Mouse (Mus musculus): Measurements from ENCODE around the gene Shc3. TPM values are rescaled to one million over a fixed set of nuclear protein-coding genes. Genes with fewer than 3 reads are reported as not detected.

Shc3 gene
- polyA plus RNA-seq (2015; fragmentation: Nextera tagmentation; extraction: Ambion mirVana) = 3.4 and 4.4 TPM in 2 replicates

- Histone ChIP-seq H3K27ac (replicated peaks) (peak within 1 kb of the TSS; percentile 88), H3K4me1 (replicated peaks) (peaks cover 57% of the 10 kb centered on the region), H3K9me3 (no peaks in the 10 kb centered on the region), H3K9ac (peak within 1 kb of the TSS; percentile 77), H3K4me3 (peak within 1 kb of the TSS; percentile 56), H3K4me2 (peak within 1 kb of the TSS; percentile 96), H3K36me3 (no peaks in the 10 kb centered on the region), H3K27me3 (peaks cover 64% of the 10 kb centered on the region)
- 0% methylated on average over 36 of the region's 36 CpGs for WGBS
- ATAC-seq (ENCODE audit: low read depth) = peak; percentile 93
Observed at GRCm38 (mm10) chr13:51568911-51569684, at the start of gene Shc3. TSS of gene Shc3 (minus strand) at chr13:51569419.

- Histone ChIP-seq H3K9ac (no peak overlapping the region), H3K4me3 (no peak overlapping the region), H3K4me1 (replicated peaks) (peaks cover 17% of the 10 kb centered on the region; the same call in 1 of the 2 replicates), H3K36me3 (no peaks in the 10 kb centered on the region), H3K27me3 (no peaks in the 10 kb centered on the region), H3K27ac (replicated peaks) (no peak overlapping the region), H3K4me2 (no peak overlapping the region; the same call in 1 of the 2 replicates), H3K9me3 (no peaks in the 10 kb centered on the region)
- no peak for ATAC-seq (ENCODE audit: low read depth)
- WGBS = 13% methylated on average over 8 of the region's 9 CpGs
Observed at GRCm38 (mm10) chr13:51618602-51619001, 49.4 kb upstream of the Shc3 start.

- H3K9ac ChIP-seq = no peak overlapping the region
- WGBS = 20% methylated on average over 6 of the region's 6 CpGs
- no peaks in the 10 kb centered on the region for H3K36me3 ChIP-seq
- peak; percentile 68; the same call in 1 of the 2 replicates for ATAC-seq (ENCODE audit: low read depth)
- H3K4me1 ChIP-seq (replicated peaks) = peaks cover 17% of the 10 kb centered on the region; the same call in 1 of the 2 replicates
- no peak overlapping the region for H3K27ac ChIP-seq (replicated peaks)
- H3K4me2 ChIP-seq = no peak overlapping the region
- H3K9me3 ChIP-seq = no peaks in the 10 kb centered on the region
- H3K27me3 ChIP-seq = no peaks in the 10 kb centered on the region
- no peak overlapping the region for H3K4me3 ChIP-seq
Observed at GRCm38 (mm10) chr13:51617861-51618260, 48.6 kb upstream of the Shc3 start.

- no peak for ATAC-seq (ENCODE audit: low read depth)
- peaks cover 17% of the 10 kb centered on the region; the same call in 1 of the 2 replicates for H3K4me1 ChIP-seq (replicated peaks)
- H3K36me3 ChIP-seq = no peaks in the 10 kb centered on the region
- no peak overlapping the region for H3K4me2 ChIP-seq
- no peaks in the 10 kb centered on the region for H3K9me3 ChIP-seq
- no peak overlapping the region for H3K27ac ChIP-seq (replicated peaks)
- H3K27me3 ChIP-seq = no peaks in the 10 kb centered on the region
- H3K9ac ChIP-seq = no peak overlapping the region
- H3K4me3 ChIP-seq = no peak overlapping the region
- whole genome bisulfite sequencing = 76% methylated on average over 1 of the region's 1 CpGs
Observed at GRCm38 (mm10) chr13:51617306-51617705, 48.1 kb upstream of the Shc3 start.

GRCm38 (mm10) chr13:51616417-51617044 is 47.3 kb upstream of the Shc3 start:
- WGBS = 9% methylated on average over 12 of the region's 12 CpGs
- Histone ChIP-seq H3K4me3 (no peak overlapping the region), H3K4me1 (replicated peaks) (peaks cover 17% of the 10 kb centered on the region; the same call in 1 of the 2 replicates), H3K9me3 (no peaks in the 10 kb centered on the region), H3K36me3 (no peaks in the 10 kb centered on the region), H3K9ac (no peak overlapping the region), H3K27me3 (no peaks in the 10 kb centered on the region), H3K4me2 (no peak overlapping the region), H3K27ac (replicated peaks) (no peak overlapping the region)
- peak; percentile 60; the same call in 1 of the 2 replicates for ATAC-seq (ENCODE audit: low read depth)

- H3K27me3 ChIP-seq = no peaks in the 10 kb centered on the region
- no peaks in the 10 kb centered on the region for H3K9me3 ChIP-seq
- H3K9ac ChIP-seq = no peak overlapping the region
- H3K4me3 ChIP-seq = no peak overlapping the region
- ATAC-seq (ENCODE audit: low read depth) = no peak
- 71% methylated on average over 10 of the region's 10 CpGs for WGBS
- H3K36me3 ChIP-seq = no peaks in the 10 kb centered on the region
- H3K27ac ChIP-seq (replicated peaks) = no peak overlapping the region
- H3K4me2 ChIP-seq = no peak overlapping the region
- peaks cover 17% of the 10 kb centered on the region; the same call in 1 of the 2 replicates for H3K4me1 ChIP-seq (replicated peaks)
Observed at GRCm38 (mm10) chr13:51615815-51616214, 46.6 kb upstream of the Shc3 start.

GRCm38 (mm10) chr13:51611500-51611899 is 42.3 kb upstream of the Shc3 start:
- no peak for ATAC-seq (ENCODE audit: low read depth)
- 53% methylated on average over 5 of the region's 5 CpGs for WGBS

GRCm38 (mm10) chr13:51611060-51611459 is 41.8 kb upstream of the Shc3 start:
- Histone ChIP-seq H3K9ac (no peak overlapping the region), H3K36me3 (no peaks in the 10 kb centered on the region), H3K4me2 (no peak overlapping the region), H3K4me3 (no peak overlapping the region), H3K9me3 (no peaks in the 10 kb centered on the region), H3K27ac (replicated peaks) (no peak overlapping the region; the same call in 1 of the 2 replicates), H3K27me3 (no peaks in the 10 kb centered on the region), H3K4me1 (replicated peaks) (0 out of 2 replicates have a peak, but pooled peaks cover 2% of the 10 kb centered on the region)
- WGBS = 51% methylated on average over 9 of the region's 9 CpGs
- no peak for ATAC-seq (ENCODE audit: low read depth)

More at GRCm38 (mm10) chr13:51611500-51611899, 42.3 kb upstream of the Shc3 start:
- Histone ChIP-seq H3K36me3 (no peaks in the 10 kb centered on the region), H3K4me3 (no peak overlapping the region), H3K27me3 (no peaks in the 10 kb centered on the region), H3K27ac (replicated peaks) (no peak overlapping the region), H3K4me2 (no peak overlapping the region), H3K4me1 (replicated peaks) (peaks cover 6% of the 10 kb centered on the region; the same call in 1 of the 2 replicates), H3K9ac (no peak overlapping the region), H3K9me3 (no peaks in the 10 kb centered on the region)

GRCm38 (mm10) chr13:51609231-51609630 is 40.0 kb upstream of the Shc3 start:
- Histone ChIP-seq H3K4me1 (replicated peaks) (no peaks in the 10 kb centered on the region), H3K36me3 (no peaks in the 10 kb centered on the region), H3K4me3 (no peak overlapping the region), H3K4me2 (no peak overlapping the region), H3K9ac (no peak overlapping the region), H3K27me3 (no peaks in the 10 kb centered on the region), H3K27ac (replicated peaks) (no peak overlapping the region), H3K9me3 (no peaks in the 10 kb centered on the region)
- ATAC-seq (ENCODE audit: low read depth) = no peak
- WGBS = 94% methylated on average over 7 of the region's 7 CpGs

- Histone ChIP-seq H3K9me3 (no peaks in the 10 kb centered on the region), H3K27ac (replicated peaks) (0 out of 2 replicates have a peak overlapping the region, but pooled peaks have one; percentile 3), H3K36me3 (no peaks in the 10 kb centered on the region), H3K4me2 (peak overlapping the region; percentile 49), H3K4me3 (peak overlapping the region; percentile 14; the same call in 1 of the 2 replicates), H3K4me1 (replicated peaks) (peaks cover 12% of the 10 kb centered on the region), H3K27me3 (no peaks in the 10 kb centered on the region), H3K9ac (no peak overlapping the region; the same call in 1 of the 2 replicates)
- WGBS = 51% methylated on average over 4 of the region's 4 CpGs
- ATAC-seq (ENCODE audit: low read depth) = peak; percentile 45; the same call in 1 of the 2 replicates
Observed at GRCm38 (mm10) chr13:51603894-51604244, 34.6 kb upstream of the Shc3 start.

- peak; percentile 73; the same call in 1 of the 2 replicates for ATAC-seq (ENCODE audit: low read depth)
- Histone ChIP-seq H3K27me3 (no peaks in the 10 kb centered on the region), H3K27ac (replicated peaks) (0 out of 2 replicates have a peak overlapping the region, but pooled peaks have one; percentile 3), H3K4me1 (replicated peaks) (peaks cover 12% of the 10 kb centered on the region), H3K36me3 (no peaks in the 10 kb centered on the region), H3K9me3 (no peaks in the 10 kb centered on the region), H3K9ac (no peak overlapping the region; the same call in 1 of the 2 replicates), H3K4me3 (peak overlapping the region; percentile 14), H3K4me2 (peak overlapping the region; percentile 49)
- 17% methylated on average over 16 of the region's 16 CpGs for WGBS
Observed at GRCm38 (mm10) chr13:51603221-51603893, 34.1 kb upstream of the Shc3 start.
